Mouse (Mus musculus): ENCODE results near the gene Pop7. TPM values are rescaled to one million over a fixed set of nuclear protein-coding genes. Genes with fewer than 3 reads are reported as not detected.

Pop7 gene
- total and polyA plus RNA-seq, 2 experiments from 2014 or later = 40.1 to 40.6 TPM

DNA sequence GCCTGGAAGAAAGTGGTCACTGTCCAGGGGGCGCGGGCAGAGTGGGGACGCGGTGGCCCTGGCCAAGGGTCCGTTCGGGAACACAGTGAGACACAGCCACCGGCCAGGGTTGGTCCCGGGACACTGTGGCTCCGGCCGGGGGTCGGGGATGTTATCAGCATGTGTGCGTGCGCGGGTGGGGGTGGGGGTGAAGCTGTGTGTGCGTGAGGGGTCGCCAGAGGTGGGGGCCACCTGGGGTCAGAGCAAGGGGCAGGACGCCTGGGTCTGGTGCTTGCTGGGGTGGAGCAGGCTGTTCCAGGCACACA, 16.5 kb downstream of the Pop7 start:
- no peak overlapping the region for H3K4me3 ChIP-seq (ENCODE audit: low read depth, low read length)
- TF ChIP-seq EP300 (IDR thresholded peaks at IDR 0.05; ENCODE audit: low read depth) (no peak), CTCF (IDR thresholded peaks at IDR 0.05; ENCODE audit: low read depth) (no peak)
- H3K36me3 ChIP-seq (replicated peaks; ENCODE audit: control insufficient read depth, insufficient read depth, low read length) = no peaks in the 10 kb centered on the region
- no peak for ATAC-seq (ENCODE audit: insufficient read depth, low read depth)
- DNase-seq (ENCODE audit: low spot score) = no peak
- 5% methylated on average over 17 of the region's 17 CpGs for WGBS
- H3K27ac ChIP-seq (ENCODE audit: low read depth) = no peak overlapping the region
- no peak overlapping the region for H3K4me2 ChIP-seq (ENCODE audit: low read depth, low read length)
- no peak overlapping the region for H3K9ac ChIP-seq (replicated peaks; ENCODE audit: low read depth, low read length)
- no peaks in the 10 kb centered on the region for H3K9me3 ChIP-seq (replicated peaks; ENCODE audit: control insufficient read depth, low read length)
- H3K4me1 ChIP-seq (ENCODE audit: control insufficient read depth, insufficient read depth) = no peaks in the 10 kb centered on the region
- peaks cover 34% of the 10 kb centered on the region for H3K27me3 ChIP-seq (ENCODE audit: control insufficient read depth, insufficient read depth, low read length)

DNA sequence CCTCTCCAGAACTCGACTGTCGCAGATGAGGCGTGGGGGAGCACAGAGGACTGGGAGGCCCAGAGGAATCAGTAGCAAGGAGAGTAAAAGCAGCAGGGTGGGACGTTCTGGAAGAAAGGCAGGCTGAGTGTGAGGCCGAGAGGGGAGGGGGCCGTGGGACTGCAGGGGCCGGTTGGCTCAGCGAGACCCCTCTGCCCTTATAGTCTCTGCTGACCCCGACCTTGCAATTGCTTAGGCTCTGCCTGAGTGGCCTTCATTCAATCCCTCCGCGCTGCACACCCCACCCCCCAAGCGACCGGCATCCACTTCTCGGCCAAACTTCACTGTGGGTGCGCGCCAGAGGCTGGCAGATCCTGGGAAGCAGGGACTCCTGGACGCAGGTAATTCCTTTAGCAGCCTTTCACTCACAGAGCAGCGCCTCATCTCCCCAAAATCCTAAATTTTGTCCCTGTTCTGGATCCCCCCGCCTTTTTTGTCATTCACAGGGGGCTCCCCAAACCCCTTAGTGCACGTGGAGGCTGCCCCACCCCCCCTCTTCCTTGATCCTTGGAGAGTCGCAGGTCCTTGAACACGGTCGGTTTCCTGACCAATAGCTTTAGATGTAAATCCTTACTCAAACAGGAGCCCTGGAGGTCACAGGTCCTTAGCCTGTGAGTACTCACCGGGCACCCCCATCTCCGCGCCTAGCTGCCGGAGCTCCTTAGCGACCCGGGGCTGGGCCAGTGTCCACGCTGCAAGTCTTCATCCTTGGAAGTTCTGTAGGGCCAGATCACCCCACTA, 17.1 kb downstream of the Pop7 start:
- H3K36me3 ChIP-seq (replicated peaks; ENCODE audit: control insufficient read depth, insufficient read depth, low read length) = no peaks in the 10 kb centered on the region
- H3K27ac ChIP-seq (ENCODE audit: low read depth) = no peak overlapping the region
- no peaks in the 10 kb centered on the region for H3K4me1 ChIP-seq (ENCODE audit: control insufficient read depth, insufficient read depth)
- no peak for TF ChIP-seq CTCF (IDR thresholded peaks at IDR 0.05; ENCODE audit: low read depth)
- no peak for TF ChIP-seq EP300 (IDR thresholded peaks at IDR 0.05; ENCODE audit: low read depth)
- H3K4me3 ChIP-seq (ENCODE audit: low read depth, low read length) = no peak overlapping the region
- peaks cover 34% of the 10 kb centered on the region for H3K27me3 ChIP-seq (ENCODE audit: control insufficient read depth, insufficient read depth, low read length)
- ATAC-seq (ENCODE audit: insufficient read depth, low read depth) = no peak
- no peaks in the 10 kb centered on the region for H3K9me3 ChIP-seq (replicated peaks; ENCODE audit: control insufficient read depth, low read length)
- DNase-seq (ENCODE audit: low spot score) = no peak
- 13% methylated on average over 30 of the region's 30 CpGs for WGBS
- no peak overlapping the region for H3K9ac ChIP-seq (replicated peaks; ENCODE audit: low read depth, low read length)
- no peak overlapping the region for H3K4me2 ChIP-seq (ENCODE audit: low read depth, low read length)

DNA sequence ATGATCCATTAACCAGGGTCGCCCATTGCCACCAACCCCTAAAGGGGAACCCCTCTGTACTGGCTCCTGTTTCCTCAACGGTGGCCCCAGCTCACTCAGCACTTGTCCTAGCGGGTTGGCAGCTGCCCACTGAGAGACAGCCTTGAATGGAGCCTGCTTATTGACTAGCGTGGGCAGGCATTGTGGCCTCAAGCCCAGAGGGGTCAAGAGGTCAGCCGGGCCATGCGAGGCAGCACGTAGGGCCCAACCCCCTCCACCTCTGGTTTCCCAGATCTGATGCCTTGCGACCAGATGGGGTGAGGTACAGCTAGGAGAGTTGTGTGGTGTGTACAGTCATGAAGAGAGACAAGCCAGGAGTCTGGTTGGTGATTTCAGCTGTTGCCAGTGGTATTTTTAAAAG, 20.4 kb downstream of the Pop7 start:
- Histone ChIP-seq H3K9ac (replicated peaks; ENCODE audit: low read depth, low read length) (no peak overlapping the region), H3K36me3 (replicated peaks; ENCODE audit: control insufficient read depth, insufficient read depth, low read length) (no peaks in the 10 kb centered on the region), H3K27ac (ENCODE audit: low read depth) (no peak overlapping the region), H3K4me1 (ENCODE audit: control insufficient read depth, insufficient read depth) (no peaks in the 10 kb centered on the region), H3K27me3 (ENCODE audit: control insufficient read depth, insufficient read depth, low read length) (peaks cover 28% of the 10 kb centered on the region), H3K4me3 (ENCODE audit: low read depth, low read length) (no peak overlapping the region), H3K9me3 (replicated peaks; ENCODE audit: control insufficient read depth, low read length) (no peaks in the 10 kb centered on the region), H3K4me2 (ENCODE audit: low read depth, low read length) (no peak overlapping the region)
- 46% methylated on average over 8 of the region's 8 CpGs for WGBS
- no peak for TF ChIP-seq EP300 (IDR thresholded peaks at IDR 0.05; ENCODE audit: low read depth)
- TF ChIP-seq CTCF (IDR thresholded peaks at IDR 0.05; ENCODE audit: low read depth) = no peak
- DNase-seq (ENCODE audit: low spot score) (no peak), ATAC-seq (ENCODE audit: insufficient read depth, low read depth) (no peak)

- no peak for TF ChIP-seq EP300 (IDR thresholded peaks at IDR 0.05; ENCODE audit: low read depth)
- TF ChIP-seq CTCF (IDR thresholded peaks at IDR 0.05; ENCODE audit: low read depth) = peak; percentile 68
- Histone ChIP-seq H3K4me2 (ENCODE audit: low read depth, low read length) (no peak overlapping the region), H3K27ac (ENCODE audit: low read depth) (no peak overlapping the region), H3K9ac (replicated peaks; ENCODE audit: low read depth, low read length) (no peak overlapping the region), H3K27me3 (ENCODE audit: control insufficient read depth, insufficient read depth, low read length) (peaks cover 21% of the 10 kb centered on the region), H3K4me3 (ENCODE audit: low read depth, low read length) (no peak overlapping the region), H3K4me1 (ENCODE audit: control insufficient read depth, insufficient read depth) (no peaks in the 10 kb centered on the region), H3K36me3 (replicated peaks; ENCODE audit: control insufficient read depth, insufficient read depth, low read length) (no peaks in the 10 kb centered on the region), H3K9me3 (replicated peaks; ENCODE audit: control insufficient read depth, low read length) (no peaks in the 10 kb centered on the region)
- DNase-seq (ENCODE audit: low spot score) = peak; percentile 81
- ATAC-seq (ENCODE audit: insufficient read depth, low read depth) = 0 out of 2 replicates have a peak, but pooled peaks have one; percentile 33
Observed at GRCm38 (mm10) chr5:137481138-137481537, 21.2 kb downstream of the Pop7 start.

GRCm38 (mm10) chr5:137476964-137477363, 25.4 kb downstream of the Pop7 start, which contains the start of gene Zan:
Gene Zan, minus strand, starts transcription at chr5:137477064.
- DNase-seq (ENCODE audit: low spot score) = no peak
- Histone ChIP-seq H3K27ac (ENCODE audit: low read depth) (no peak within 1 kb of the TSS), H3K4me3 (ENCODE audit: low read depth, low read length) (no peak within 1 kb of the TSS), H3K27me3 (ENCODE audit: control insufficient read depth, insufficient read depth, low read length) (no peaks in the 10 kb centered on the region), H3K9me3 (replicated peaks; ENCODE audit: control insufficient read depth, low read length) (no peaks in the 10 kb centered on the region), H3K4me1 (ENCODE audit: control insufficient read depth, insufficient read depth) (no peaks in the 10 kb centered on the region), H3K36me3 (replicated peaks; ENCODE audit: control insufficient read depth, insufficient read depth, low read length) (no peaks in the 10 kb centered on the region), H3K9ac (replicated peaks; ENCODE audit: low read depth, low read length) (no peak within 1 kb of the TSS), H3K4me2 (ENCODE audit: low read depth, low read length) (no peak within 1 kb of the TSS)
- TF ChIP-seq CTCF (IDR thresholded peaks at IDR 0.05; ENCODE audit: low read depth) = no peak
- no peak for TF ChIP-seq EP300 (IDR thresholded peaks at IDR 0.05; ENCODE audit: low read depth)
- ATAC-seq (ENCODE audit: insufficient read depth, low read depth) = no peak
- WGBS = 77% methylated on average over 5 of the region's 5 CpGs

- 64% methylated on average over 2 of the region's 2 CpGs for WGBS
- no peak for TF ChIP-seq CTCF (IDR thresholded peaks at IDR 0.05; ENCODE audit: low read depth)
- no peak for TF ChIP-seq EP300 (IDR thresholded peaks at IDR 0.05; ENCODE audit: low read depth)
- DNase-seq (ENCODE audit: low spot score) (no peak), ATAC-seq (ENCODE audit: insufficient read depth, low read depth) (no peak)
- no peaks in the 10 kb centered on the region for H3K27me3 ChIP-seq (ENCODE audit: control insufficient read depth, insufficient read depth, low read length)
- H3K9me3 ChIP-seq (replicated peaks; ENCODE audit: control insufficient read depth, low read length) = no peaks in the 10 kb centered on the region
- H3K4me1 ChIP-seq (ENCODE audit: control insufficient read depth, insufficient read depth) = no peaks in the 10 kb centered on the region
- H3K36me3 ChIP-seq (replicated peaks; ENCODE audit: control insufficient read depth, insufficient read depth, low read length) = no peaks in the 10 kb centered on the region
- no peak overlapping the region for H3K9ac ChIP-seq (replicated peaks; ENCODE audit: low read depth, low read length)
- H3K4me3 ChIP-seq (ENCODE audit: low read depth, low read length) = no peak overlapping the region
- H3K27ac ChIP-seq (ENCODE audit: low read depth) = no peak overlapping the region
- H3K4me2 ChIP-seq (ENCODE audit: low read depth, low read length) = no peak overlapping the region
Observed at GRCm38 (mm10) chr5:137474351-137474750, 28.0 kb downstream of the Pop7 start.
